Mouse (Mus musculus): ENCODE data around the gene Pthlh.

DNA sequence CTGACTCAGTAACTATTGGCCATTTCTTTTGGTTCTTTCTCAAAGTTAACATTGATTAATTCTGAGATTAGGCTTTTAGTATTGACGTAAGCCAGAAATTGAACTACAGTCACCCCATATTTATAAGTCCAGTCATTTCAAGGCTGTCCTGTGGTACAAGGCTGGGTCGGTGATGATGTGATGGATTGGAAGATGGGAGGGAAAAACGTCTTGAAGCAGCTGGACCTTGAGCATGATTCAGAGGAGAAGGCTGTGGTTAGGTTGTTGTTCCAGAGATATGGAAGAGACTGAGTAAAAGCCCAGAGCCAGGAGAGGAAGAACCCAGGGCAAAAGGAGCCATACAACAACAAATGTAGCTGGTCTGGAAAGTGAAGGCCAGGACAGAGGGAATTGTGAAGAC lies 22.4 kb downstream of the Pthlh start:
- TF ChIP-seq CHD2 (IDR thresholded peaks at IDR 0.05; ENCODE audit: low read length), result no peak
- TF ChIP-seq CTCF (IDR thresholded peaks at IDR 0.05 in 2 of 3, conservative IDR thresholded peaks at IDR 0.05 in 1 of 3; ENCODE audit: control insufficient read depth in 1 of 3, insufficient read depth in 1 of 3, low read depth in 2 of 3, low read length in 3 of 3, poor library complexity in 1 of 3, severe bottlenecking in 1 of 3), result no peak
- TF ChIP-seq MAFK (IDR thresholded peaks at IDR 0.05; ENCODE audit: borderline replicate concordance, low read depth, low read length), result no peak
- TF ChIP-seq ZNF384 (IDR thresholded peaks at IDR 0.05; ENCODE audit: low read depth, low read length), result no peak
- TF ChIP-seq TCF12 (IDR thresholded peaks at IDR 0.05; ENCODE audit: low read depth, low read length), result no peak
